Mouse (Mus musculus) stomach, embryonic 15.5 days (tissue): ENCODE results near the gene Plxna4. TPM values are rescaled to one million over a fixed set of nuclear protein-coding genes. Genes with fewer than 3 reads are reported as not detected.

Experiments used
- ATAC-seq: fragments of 200-750 bp; cut with Nextera tagmentation; 2 replicates; pipeline ENCODE4 v1.8.0; 2017; ENCODE audit warnings: low read depth, moderate number of reproducible peaks, moderate TSS enrichment; ENCODE audit not compliant: insufficient read depth, low FRiP score
- H3K27ac ChIP-seq: fragments of 300-500 bp; sonication (generic); 2 replicates; pipeline ENCODE4 v1.5.1; 2015; ENCODE audit warnings: mild to moderate bottlenecking, inconsistent platforms
- H3K27me3 ChIP-seq: fragments of 300-500 bp; sonication (generic); replicated peaks from 2 replicates; pipeline ENCODE4 v1.6.1; 2015; ENCODE audit warnings: inconsistent platforms
- H3K36me3 ChIP-seq: fragments of 300-500 bp; sonication (generic); 2 replicates; pipeline ENCODE4 v1.6.1; 2015; ENCODE audit warnings: inconsistent platforms
- H3K4me1 ChIP-seq: fragments of 300-500 bp; sonication (generic); 2 replicates; pipeline ENCODE4 v1.6.1; 2015; ENCODE audit warnings: inconsistent platforms
- H3K4me2 ChIP-seq: fragments of 300-500 bp; sonication (generic); 2 replicates; pipeline ENCODE4 v1.6.1; 2015; ENCODE audit warnings: mild to moderate bottlenecking, inconsistent platforms
- H3K4me3 ChIP-seq: fragments of 300-500 bp; sonication (generic); replicated peaks from 2 replicates; pipeline ENCODE4 v1.5.1; 2015; ENCODE audit warnings: inconsistent platforms
- H3K9ac ChIP-seq: fragments of 300-500 bp; sonication (generic); 2 replicates; pipeline ENCODE4 v1.6.1; 2015; ENCODE audit warnings: inconsistent platforms
- H3K9me3 ChIP-seq: fragments of 300-500 bp; sonication (generic); 2 replicates; pipeline ENCODE4 v1.6.1; 2016; ENCODE audit warnings: inconsistent platforms
- WGBS: fragments of 180-500 bp; shearing (Covaris S2); methylation state at CpG from one replicate; pipeline ENCODE4 v1.1.7; 2015; 5-methylcytosine and 5-hydroxymethylcytosine counted together
- polyA plus RNA-seq: library from polyadenylated mRNA; unstranded; fragments of >200 nt; fragmentation: Nextera tagmentation; extraction: Ambion mirVana; gene quantifications from 2 replicates; pipeline ENCODE4 v1.2.1, GENCODE M21; 2015

Plxna4 gene
- polyA plus RNA-seq, 1 experiment from 2014 or later = 2.3 TPM

DNA sequence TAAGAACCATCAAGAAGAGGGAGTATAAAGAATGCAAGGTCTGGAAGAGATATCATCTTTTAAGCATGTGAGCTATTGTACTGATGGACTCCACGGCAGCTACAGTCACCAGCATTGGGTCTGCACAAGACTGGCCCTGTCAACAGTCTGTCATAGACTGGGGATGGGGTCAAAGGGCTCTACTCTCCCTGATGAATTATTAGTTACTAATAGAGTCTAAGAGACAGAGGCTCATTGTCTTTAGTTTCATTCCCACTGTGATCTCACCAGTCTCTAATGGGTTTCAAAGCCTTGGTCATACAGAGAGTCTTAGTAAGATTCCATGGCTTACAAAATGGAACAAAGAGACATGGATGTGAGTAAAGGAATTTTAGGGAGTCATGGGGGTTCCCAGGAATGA is 467.1 kb downstream of the Plxna4 start:
- ATAC-seq = no peak
- no peak overlapping the region for H3K4me3 ChIP-seq
- H3K9me3 ChIP-seq = no peaks in the 10 kb centered on the region
- WGBS = 59% methylated on average over 1 of the region's 1 CpGs
- no peak overlapping the region for H3K27ac ChIP-seq
- no peak overlapping the region for H3K4me2 ChIP-seq
- no peak overlapping the region for H3K9ac ChIP-seq
- no peaks in the 10 kb centered on the region for H3K27me3 ChIP-seq
- no peaks in the 10 kb centered on the region for H3K36me3 ChIP-seq
- H3K4me1 ChIP-seq = no peaks in the 10 kb centered on the region

DNA sequence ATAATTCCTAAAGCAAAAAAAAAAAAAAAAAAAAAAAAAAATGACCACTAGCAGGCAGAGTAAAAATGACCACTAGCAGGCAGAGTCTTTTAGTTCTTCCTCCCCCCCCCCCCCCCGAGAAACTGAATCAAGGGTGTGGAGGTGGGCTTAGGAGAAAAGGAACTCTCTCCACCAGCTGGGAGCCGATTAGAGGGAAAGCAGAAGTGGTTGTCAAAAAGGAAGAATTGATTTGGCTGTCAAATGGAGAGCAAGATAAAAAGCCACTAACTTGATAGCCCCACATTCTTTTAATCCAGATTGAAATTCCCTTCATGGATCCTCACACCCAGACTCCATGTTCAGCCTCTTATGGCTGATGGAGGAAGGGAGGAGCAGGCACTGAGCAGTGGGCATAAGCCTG is 478.8 kb downstream of the Plxna4 start:
- ATAC-seq = no peak
- no peak overlapping the region for H3K4me2 ChIP-seq
- H3K4me1 ChIP-seq = no peaks in the 10 kb centered on the region
- no peaks in the 10 kb centered on the region for H3K9me3 ChIP-seq
- 25% methylated on average over 2 of the region's 2 CpGs for WGBS
- H3K4me3 ChIP-seq = no peak overlapping the region
- no peaks in the 10 kb centered on the region for H3K36me3 ChIP-seq
- no peak overlapping the region for H3K9ac ChIP-seq
- H3K27ac ChIP-seq = no peak overlapping the region
- no peaks in the 10 kb centered on the region for H3K27me3 ChIP-seq

DNA sequence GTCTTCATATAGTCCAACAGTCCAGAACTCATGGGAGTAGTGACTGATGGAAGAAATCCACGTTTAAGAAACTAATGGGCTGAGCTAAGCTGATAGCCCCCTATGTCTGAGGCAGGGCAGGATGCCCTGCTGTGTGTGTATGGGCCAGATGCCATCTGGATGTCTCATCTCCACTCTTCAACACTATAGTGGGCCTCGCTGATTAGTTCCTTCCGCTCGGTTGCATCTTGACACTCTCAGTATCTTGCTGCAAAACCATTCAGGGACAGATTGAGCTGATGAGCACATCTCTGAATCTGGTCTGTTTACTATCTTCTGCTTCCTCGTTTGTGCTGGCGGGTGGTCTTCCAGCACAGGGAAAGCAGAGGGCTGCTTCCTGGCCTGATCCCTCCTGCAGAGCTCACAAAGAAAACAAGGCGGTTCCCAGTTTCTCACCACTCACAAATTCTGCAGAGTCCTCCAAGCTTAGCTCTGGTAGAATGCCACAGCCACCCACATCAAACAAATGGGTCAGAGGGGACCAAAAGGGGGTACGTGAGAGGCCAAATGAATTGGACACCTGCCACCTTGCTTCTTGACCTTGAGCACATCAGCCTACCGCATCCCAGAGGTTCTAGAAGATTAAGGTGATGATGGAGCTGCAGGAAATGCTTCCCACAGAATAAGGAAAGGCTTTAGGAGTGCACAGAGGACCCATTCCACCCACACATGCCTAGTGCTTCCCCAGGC is 482.3 kb downstream of the Plxna4 start:
- H3K36me3 ChIP-seq = no peaks in the 10 kb centered on the region
- H3K9me3 ChIP-seq = no peaks in the 10 kb centered on the region
- H3K4me1 ChIP-seq = no peaks in the 10 kb centered on the region
- H3K4me2 ChIP-seq = no peak overlapping the region
- 47% methylated on average over 9 of the region's 9 CpGs for WGBS
- H3K9ac ChIP-seq = no peak overlapping the region
- ATAC-seq = no peak
- H3K4me3 ChIP-seq = no peak overlapping the region
- H3K27ac ChIP-seq = no peak overlapping the region
- H3K27me3 ChIP-seq = no peaks in the 10 kb centered on the region
